Mouse (Mus musculus) frontal cortex, adult (tissue): Measurements from ENCODE around the gene Lrrtm1.

ENCODE experiments used
- ATAC-seq: cut with Nextera tagmentation; 2 replicates; pipeline ENCODE4 v1.9.2; 2017; ENCODE audit warnings: mild to moderate bottlenecking, moderate library complexity, mixed read lengths; ENCODE audit not compliant: low TSS enrichment

Lrrtm1 gene

GRCm38 (mm10) chr6:77306796-77307195 lies 64.3 kb downstream of the Lrrtm1 start:
- no peak for ATAC-seq
